Mouse (Mus musculus): ENCODE measurements around the gene Tekt1. TPM values are rescaled to one million over a fixed set of nuclear protein-coding genes. Genes with fewer than 3 reads are reported as not detected.

The Tekt1 gene
- total and polyA plus RNA-seq, 3 experiments = 0.08 TPM; not detected in 2

DNA sequence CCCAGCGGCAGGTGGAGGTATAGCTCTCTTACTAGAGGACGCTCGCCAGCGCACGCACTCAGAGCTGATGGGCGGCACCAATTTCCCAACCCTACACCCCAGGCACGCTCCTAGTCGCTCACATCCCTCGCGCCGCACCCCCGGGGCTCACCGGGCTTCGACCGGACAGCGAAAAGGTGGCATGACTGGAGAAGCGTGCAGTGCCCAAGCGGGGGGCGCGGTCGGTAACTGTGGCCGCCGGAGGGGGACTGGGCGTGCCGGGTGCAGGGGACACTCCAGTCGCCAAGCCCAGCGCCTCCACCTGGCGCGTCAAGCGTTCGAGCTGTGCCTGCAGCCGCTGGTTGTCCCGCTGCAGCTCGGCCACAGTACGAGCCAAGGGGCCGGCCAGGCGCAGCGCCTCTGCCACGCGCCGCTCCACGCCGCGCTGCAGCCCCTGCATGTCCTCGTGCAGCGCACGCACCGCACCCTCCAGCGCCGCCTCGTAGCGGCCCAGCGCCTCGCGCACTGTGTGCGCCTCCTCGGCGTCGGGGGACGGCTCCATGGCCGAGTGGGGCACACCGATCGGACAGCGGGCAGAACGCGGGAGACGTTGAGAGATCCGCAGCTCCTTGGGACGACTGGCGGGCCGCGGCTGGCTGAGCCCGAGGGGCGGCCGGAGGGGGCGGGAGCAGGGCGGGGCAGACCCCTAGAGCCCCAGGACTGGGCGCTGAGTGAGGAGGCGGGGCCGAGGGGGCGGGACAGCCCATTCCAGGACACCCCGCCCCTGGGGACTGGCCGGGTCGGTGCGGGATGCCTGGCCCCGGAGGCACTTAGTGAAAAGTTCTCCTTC lies 49.1 kb upstream of the Tekt1 start, which contains the start of gene Smtnl2:
TSS of gene Smtnl2 (minus strand) at position 621 of the 829 bp plus-strand sequence.
- Histone ChIP-seq H3K9ac (ENCODE audit: insufficient read depth, low read depth) (no peak within 1 kb of the TSS), H3K4me3 (replicated peaks in 1 of 3; ENCODE audit: low read depth in 2 of 3, low read length in 2 of 3, poor library complexity in 1 of 3) (peak within 1 kb of the TSS in 2 of 3 experiments; percentile 20 to 45), H3K27me3 (replicated peaks) (peaks cover 91% of the 10 kb centered on the region), H3K4me1 (ENCODE audit: control insufficient read depth in 1 of 2, insufficient read depth in 2 of 2) (peaks cover 3 to 5% of the 10 kb centered on the region in 2 experiments; a peak in 3 of 4 replicates), H3K4me2 (ENCODE audit: insufficient read depth, low read depth, poor library complexity, severe bottlenecking) (peak within 1 kb of the TSS; percentile 33), H3K9me3 (replicated peaks; ENCODE audit: low read length) (peaks cover 3% of the 10 kb centered on the region), H3K36me3 (replicated peaks in 1 of 2; ENCODE audit: control insufficient read depth in 1 of 2, insufficient read depth in 1 of 2, low read length in 1 of 2) (no peaks in the 10 kb centered on the region), H3K27ac (ENCODE audit: insufficient read depth, low read depth) (no peak within 1 kb of the TSS), H3K79me2 (replicated peaks; ENCODE audit: control insufficient read depth, extremely low read depth, insufficient read depth, poor library complexity, severe bottlenecking) (no peaks in the 10 kb centered on the region)
- peak; percentile 20 for DNase-seq (ENCODE audit: extremely low read depth)
- TF ChIP-seq RAD21 (IDR thresholded peaks at IDR 0.05; ENCODE audit: low read depth, low read length) (peak; percentile 29; the same call in 1 of the 2 replicates), HCFC1 (IDR thresholded peaks at IDR 0.05; ENCODE audit: low read depth, low read length) (no peak)
- in situ Hi-C loops (cut with MboI; ENCODE audit: low pct_ligation_motif_present, low pct_unique_long_range_greater_than_20kb, low sequenced_read_pairs) (no loop called here), dilution Hi-C loops (cut with MboI; ENCODE audit: extremely low pct_ligation_motif_present, extremely low pct_unique_long_range_greater_than_20kb, low sequenced_read_pairs) (no loop called here)

- in situ Hi-C loops (cut with MboI; ENCODE audit: low pct_ligation_motif_present, low pct_unique_long_range_greater_than_20kb, low sequenced_read_pairs) = no loop called here
- no peak for DNase-seq (ENCODE audit: extremely low read depth)
Observed at GRCm38 (mm10) chr11:72410521-72411092, 48.4 kb upstream of the Tekt1 start.

GRCm38 (mm10) chr11:72409649-72410385 lies 47.6 kb upstream of the Tekt1 start:
- in situ Hi-C loops (cut with MboI; ENCODE audit: low pct_ligation_motif_present, low pct_unique_long_range_greater_than_20kb, low sequenced_read_pairs) (no loop called here), dilution Hi-C loops (cut with MboI; ENCODE audit: extremely low pct_ligation_motif_present, extremely low pct_unique_long_range_greater_than_20kb, low sequenced_read_pairs) (no loop called here)
- no peaks in the 10 kb centered on the region for H3K79me2 ChIP-seq (replicated peaks; ENCODE audit: control insufficient read depth, extremely low read depth, insufficient read depth, poor library complexity, severe bottlenecking)
- H3K4me1 ChIP-seq (ENCODE audit: control insufficient read depth in 1 of 2, insufficient read depth in 2 of 2) = peaks cover 3 to 5% of the 10 kb centered on the region in 2 experiments; a peak in 3 of 4 replicates
- H3K27me3 ChIP-seq (replicated peaks) = peaks cover 93% of the 10 kb centered on the region
- no peak overlapping the region for H3K9ac ChIP-seq (ENCODE audit: insufficient read depth, low read depth)
- H3K4me2 ChIP-seq (ENCODE audit: insufficient read depth, low read depth, poor library complexity, severe bottlenecking) = no peak overlapping the region
- TF ChIP-seq ELF1 (IDR thresholded peaks at IDR 0.05; ENCODE audit: low read depth, low read length) = no peak
- no peak for TF ChIP-seq CTCF (conservative IDR thresholded peaks at IDR 0.05 in 1 of 2, IDR thresholded peaks at IDR 0.05 in 1 of 2; ENCODE audit: low read depth in 2 of 2, low read length in 2 of 2)
- TF ChIP-seq POLR2AphosphoS2 (IDR thresholded peaks at IDR 0.05; ENCODE audit: low read depth, low read length) = no peak
- no peak overlapping the region for H3K27ac ChIP-seq (ENCODE audit: insufficient read depth, low read depth)
- H3K9me3 ChIP-seq (replicated peaks; ENCODE audit: low read length) = peaks cover 3% of the 10 kb centered on the region
- no peak overlapping the region for H3K4me3 ChIP-seq (replicated peaks in 1 of 3; ENCODE audit: low read depth in 2 of 3, low read length in 2 of 3, poor library complexity in 1 of 3)
- DNase-seq (ENCODE audit: extremely low read depth) = no peak
- no peaks in the 10 kb centered on the region for H3K36me3 ChIP-seq (replicated peaks in 1 of 2; ENCODE audit: control insufficient read depth in 1 of 2, insufficient read depth in 1 of 2, low read length in 1 of 2)

More at GRCm38 (mm10) chr11:72410521-72411092, 48.4 kb upstream of the Tekt1 start:
- H3K27ac ChIP-seq (ENCODE audit: insufficient read depth, low read depth) = no peak overlapping the region
- peaks cover 93% of the 10 kb centered on the region for H3K27me3 ChIP-seq (replicated peaks)
- peaks cover 3 to 5% of the 10 kb centered on the region in 2 experiments; a peak in 3 of 4 replicates for H3K4me1 ChIP-seq (ENCODE audit: control insufficient read depth in 1 of 2, insufficient read depth in 2 of 2)
- H3K4me2 ChIP-seq (ENCODE audit: insufficient read depth, low read depth, poor library complexity, severe bottlenecking) = 0 out of 2 replicates have a peak overlapping the region, but pooled peaks have one; percentile 33
- H3K9me3 ChIP-seq (replicated peaks; ENCODE audit: low read length) = peaks cover 3% of the 10 kb centered on the region
- H3K9ac ChIP-seq (ENCODE audit: insufficient read depth, low read depth) = no peak overlapping the region
- no peaks in the 10 kb centered on the region for H3K36me3 ChIP-seq (replicated peaks in 1 of 2; ENCODE audit: control insufficient read depth in 1 of 2, insufficient read depth in 1 of 2, low read length in 1 of 2)
- dilution Hi-C loops (cut with MboI; ENCODE audit: extremely low pct_ligation_motif_present, extremely low pct_unique_long_range_greater_than_20kb, low sequenced_read_pairs) = no loop called here
- H3K79me2 ChIP-seq (replicated peaks; ENCODE audit: control insufficient read depth, extremely low read depth, insufficient read depth, poor library complexity, severe bottlenecking) = no peaks in the 10 kb centered on the region
- H3K4me3 ChIP-seq (replicated peaks in 1 of 3; ENCODE audit: low read depth in 2 of 3, low read length in 2 of 3, poor library complexity in 1 of 3) = peak overlapping the region in 1 of 3 experiments; percentile 20
- peak; percentile 69 for TF ChIP-seq NRF1 (IDR thresholded peaks at IDR 0.05; ENCODE audit: low read depth, low read length)
- TF ChIP-seq POLR2AphosphoS2 (IDR thresholded peaks at IDR 0.05; ENCODE audit: low read depth, low read length) = no peak
- TF ChIP-seq POLR2A (IDR thresholded peaks at IDR 0.05; ENCODE audit: low read depth, low read length) = no peak
- TF ChIP-seq EP300 (IDR thresholded peaks at IDR 0.05; ENCODE audit: low read length) = no peak
- TF ChIP-seq SMC3 (IDR thresholded peaks at IDR 0.05; ENCODE audit: low read depth, low read length) = peak; percentile 20; the same call in 1 of the 2 replicates
- TF ChIP-seq TBP (conservative IDR thresholded peaks at IDR 0.05; ENCODE audit: low read depth, low read length) = no peak
- peak in 1 of 2 experiments; percentile 39; a peak in 2 of 4 replicates for TF ChIP-seq CTCF (conservative IDR thresholded peaks at IDR 0.05 in 1 of 2, IDR thresholded peaks at IDR 0.05 in 1 of 2; ENCODE audit: low read depth in 2 of 2, low read length in 2 of 2)

All from CH12.LX (cell line).